Mouse (Mus musculus) heart, embryonic 12.5 days (tissue): ENCODE measurements around the gene Traf5. TPM values are rescaled to one million over a fixed set of nuclear protein-coding genes. Genes with fewer than 3 reads are reported as not detected.

Source experiments
- ATAC-seq: fragments of 200-750 bp; cut with Nextera tagmentation; 2 replicates; pipeline ENCODE4 v1.8.0; 2017; ENCODE audit warnings: moderate TSS enrichment, moderate library complexity; ENCODE audit not compliant: insufficient number of reproducible peaks, low FRiP score
- H3K27ac ChIP-seq: fragments of 300-500 bp; sonication (generic); 2 replicates; pipeline ENCODE4 v1.5.1; 2016; ENCODE audit warnings: mild to moderate bottlenecking, moderate library complexity; ENCODE audit not compliant: poor library complexity, severe bottlenecking
- H3K27me3 ChIP-seq: fragments of 300-500 bp; sonication (generic); replicated peaks from 2 replicates; pipeline ENCODE4 v1.6.1; 2016; ENCODE audit warnings: mild to moderate bottlenecking, moderate library complexity
- H3K36me3 ChIP-seq: fragments of 300-500 bp; sonication (generic); 2 replicates; pipeline ENCODE4 v1.6.1; 2016; ENCODE audit warnings: mild to moderate bottlenecking, moderate library complexity
- H3K4me1 ChIP-seq: fragments of 300-500 bp; sonication (generic); replicated peaks from 2 replicates; pipeline ENCODE4 v1.6.1; 2016; ENCODE audit warnings: mild to moderate bottlenecking
- H3K4me2 ChIP-seq: fragments of 300-500 bp; sonication (generic); 2 replicates; pipeline ENCODE4 v1.6.1; 2016; ENCODE audit warnings: mild to moderate bottlenecking, moderate library complexity
- H3K4me3 ChIP-seq: fragments of 300-500 bp; sonication (generic); 2 replicates; pipeline ENCODE4 v1.5.1; 2016; ENCODE audit warnings: mild to moderate bottlenecking
- H3K9ac ChIP-seq: fragments of 300-500 bp; sonication (generic); 2 replicates; pipeline ENCODE4 v1.6.1; 2016; ENCODE audit warnings: mild to moderate bottlenecking, moderate library complexity
- H3K9me3 ChIP-seq: fragments of 300-500 bp; sonication (generic); replicated peaks from 2 replicates; pipeline ENCODE4 v1.6.1; 2016; ENCODE audit warnings: mild to moderate bottlenecking, moderate library complexity
- WGBS: fragments of 180-500 bp; shearing (Covaris S2); methylation state at CpG from one replicate; pipeline ENCODE4 v1.1.7; 2016; 5-methylcytosine and 5-hydroxymethylcytosine counted together
- polyA plus RNA-seq: library from polyadenylated mRNA; unstranded; fragments of >200 nt; fragmentation: Nextera tagmentation; extraction: Ambion mirVana; gene quantifications from 2 replicates; pipeline ENCODE4 v1.2.1, GENCODE M21; 2016

Traf5 gene
- polyA plus RNA-seq, 1 experiment from 2014 or later: 10.8 TPM

- Histone ChIP-seq H3K27ac (peak overlapping the region; percentile 28), H3K9ac (no peak overlapping the region), H3K27me3 (no peaks in the 10 kb centered on the region), H3K4me3 (no peak overlapping the region), H3K4me2 (no peak overlapping the region), H3K36me3 (peaks cover 19% of the 10 kb centered on the region), H3K4me1 (peaks cover 25% of the 10 kb centered on the region; the same call in 1 of the 2 replicates), H3K9me3 (peaks cover 20% of the 10 kb centered on the region)
- 38% methylated on average over 3 of the region's 3 CpGs for WGBS
- ATAC-seq: peak; percentile 56
Measured at GRCm38 (mm10) chr1:192078406-192078805, 14.0 kb downstream of the Traf5 start.

GRCm38 (mm10) chr1:192076796-192077535, 15.4 kb downstream of the Traf5 start:
- no peak overlapping the region for H3K4me2 ChIP-seq
- H3K4me3 ChIP-seq: no peak overlapping the region
- H3K9ac ChIP-seq: no peak overlapping the region
- no peak overlapping the region for H3K27ac ChIP-seq
- H3K9me3 ChIP-seq: peaks cover 14% of the 10 kb centered on the region
- H3K4me1 ChIP-seq: peaks cover 25% of the 10 kb centered on the region; the same call in 1 of the 2 replicates
- no peak for ATAC-seq
- peaks cover 18% of the 10 kb centered on the region for H3K36me3 ChIP-seq
- H3K27me3 ChIP-seq: no peaks in the 10 kb centered on the region

- 76% methylated on average over 4 of the region's 4 CpGs for WGBS
- Histone ChIP-seq H3K4me3 (no peak overlapping the region), H3K27ac (0 out of 2 replicates have a peak overlapping the region, but pooled peaks have one; percentile 13), H3K27me3 (0 out of 2 replicates have a peak, but pooled peaks cover 6% of the 10 kb centered on the region), H3K4me2 (no peak overlapping the region), H3K9ac (no peak overlapping the region), H3K4me1 (peaks cover 33% of the 10 kb centered on the region), H3K36me3 (peaks cover 10% of the 10 kb centered on the region), H3K9me3 (peaks cover 5% of the 10 kb centered on the region)
- no peak for ATAC-seq
Measured at GRCm38 (mm10) chr1:192076101-192076500, 16.3 kb downstream of the Traf5 start.

- 0 out of 2 replicates have a peak, but pooled peaks have one; percentile 5 for ATAC-seq
- H3K9me3 ChIP-seq: no peaks in the 10 kb centered on the region
- peaks cover 5% of the 10 kb centered on the region; the same call in 1 of the 2 replicates for H3K36me3 ChIP-seq
- H3K27me3 ChIP-seq: 0 out of 2 replicates have a peak, but pooled peaks cover 6% of the 10 kb centered on the region
- no peak overlapping the region for H3K27ac ChIP-seq
- 73% methylated on average over 1 of the region's 1 CpGs for WGBS
- no peak overlapping the region for H3K4me2 ChIP-seq
- H3K4me1 ChIP-seq: peaks cover 46% of the 10 kb centered on the region
- H3K9ac ChIP-seq: no peak overlapping the region
- H3K4me3 ChIP-seq: no peak overlapping the region
Measured at GRCm38 (mm10) chr1:192074824-192075223, 17.5 kb downstream of the Traf5 start.

GRCm38 (mm10) chr1:192072426-192072825, 19.9 kb downstream of the Traf5 start:
- Histone ChIP-seq H3K9ac (no peak overlapping the region), H3K4me2 (no peak overlapping the region), H3K9me3 (no peaks in the 10 kb centered on the region), H3K36me3 (peaks cover 5% of the 10 kb centered on the region; the same call in 1 of the 2 replicates), H3K27ac (no peak overlapping the region), H3K27me3 (0 out of 2 replicates have a peak, but pooled peaks cover 6% of the 10 kb centered on the region), H3K4me1 (peaks cover 42% of the 10 kb centered on the region), H3K4me3 (no peak overlapping the region)
- 89% methylated on average over 1 of the region's 1 CpGs for WGBS
- ATAC-seq: no peak

GRCm38 (mm10) chr1:192070618-192071051, 21.7 kb downstream of the Traf5 start:
- no peak for ATAC-seq
- peaks cover 16% of the 10 kb centered on the region for H3K36me3 ChIP-seq
- H3K9me3 ChIP-seq: no peaks in the 10 kb centered on the region
- H3K9ac ChIP-seq: peak overlapping the region; percentile 35; the same call in 1 of the 2 replicates
- peak overlapping the region; percentile 41; the same call in 1 of the 2 replicates for H3K27ac ChIP-seq
- H3K4me2 ChIP-seq: peak overlapping the region; percentile 39
- H3K4me1 ChIP-seq: peaks cover 30% of the 10 kb centered on the region
- WGBS: 58% methylated on average over 3 of the region's 3 CpGs
- 0 out of 2 replicates have a peak, but pooled peaks cover 6% of the 10 kb centered on the region for H3K27me3 ChIP-seq
- H3K4me3 ChIP-seq: no peak overlapping the region

- peaks cover 4% of the 10 kb centered on the region; the same call in 1 of the 2 replicates for H3K9me3 ChIP-seq
- ATAC-seq: no peak
- H3K4me3 ChIP-seq: no peak overlapping the region
- H3K36me3 ChIP-seq: peaks cover 21% of the 10 kb centered on the region
- H3K27me3 ChIP-seq: 0 out of 2 replicates have a peak, but pooled peaks cover 6% of the 10 kb centered on the region
- peaks cover 30% of the 10 kb centered on the region for H3K4me1 ChIP-seq
- peak overlapping the region; percentile 35; the same call in 1 of the 2 replicates for H3K9ac ChIP-seq
- peak overlapping the region; percentile 41; the same call in 1 of the 2 replicates for H3K27ac ChIP-seq
- peak overlapping the region; percentile 39 for H3K4me2 ChIP-seq
- 54% methylated on average over 13 of the region's 13 CpGs for WGBS
Measured at GRCm38 (mm10) chr1:192069971-192070591, 22.3 kb downstream of the Traf5 start.

- H3K9me3 ChIP-seq: peaks cover 11% of the 10 kb centered on the region
- H3K9ac ChIP-seq: no peak overlapping the region
- H3K4me1 ChIP-seq: peaks cover 26% of the 10 kb centered on the region
- 0 out of 2 replicates have a peak, but pooled peaks cover 6% of the 10 kb centered on the region for H3K27me3 ChIP-seq
- ATAC-seq: no peak
- 67% methylated on average over 2 of the region's 2 CpGs for WGBS
- no peak overlapping the region for H3K4me2 ChIP-seq
- no peak overlapping the region for H3K4me3 ChIP-seq
- H3K27ac ChIP-seq: no peak overlapping the region
- peaks cover 36% of the 10 kb centered on the region for H3K36me3 ChIP-seq
Measured at GRCm38 (mm10) chr1:192068188-192068587, 24.2 kb downstream of the Traf5 start.

- peaks cover 36% of the 10 kb centered on the region for H3K4me1 ChIP-seq
- H3K9me3 ChIP-seq: peaks cover 11% of the 10 kb centered on the region
- WGBS: 83% methylated on average over 3 of the region's 3 CpGs
- ATAC-seq: no peak
- no peak overlapping the region for H3K4me2 ChIP-seq
- 0 out of 2 replicates have a peak, but pooled peaks cover 6% of the 10 kb centered on the region for H3K27me3 ChIP-seq
- H3K9ac ChIP-seq: no peak overlapping the region
- no peak overlapping the region for H3K27ac ChIP-seq
- no peak overlapping the region for H3K4me3 ChIP-seq
- peaks cover 34% of the 10 kb centered on the region for H3K36me3 ChIP-seq
Measured at GRCm38 (mm10) chr1:192066956-192067355, 25.4 kb downstream of the Traf5 start.

GRCm38 (mm10) chr1:192063209-192063946, 29.0 kb downstream of the Traf5 start:
- no peak overlapping the region for H3K9ac ChIP-seq
- ATAC-seq: no peak
- WGBS: 89% methylated on average over 8 of the region's 8 CpGs
- H3K4me1 ChIP-seq: peaks cover 29% of the 10 kb centered on the region
- H3K4me2 ChIP-seq: no peak overlapping the region
- H3K9me3 ChIP-seq: peaks cover 11% of the 10 kb centered on the region
- no peaks in the 10 kb centered on the region for H3K27me3 ChIP-seq
- H3K4me3 ChIP-seq: no peak overlapping the region
- peaks cover 38% of the 10 kb centered on the region for H3K36me3 ChIP-seq
- H3K27ac ChIP-seq: 0 out of 2 replicates have a peak overlapping the region, but pooled peaks have one; percentile 74
